15 mouse cellular contexts compared by ENCODE assay signal in the genomic region with DNA sequence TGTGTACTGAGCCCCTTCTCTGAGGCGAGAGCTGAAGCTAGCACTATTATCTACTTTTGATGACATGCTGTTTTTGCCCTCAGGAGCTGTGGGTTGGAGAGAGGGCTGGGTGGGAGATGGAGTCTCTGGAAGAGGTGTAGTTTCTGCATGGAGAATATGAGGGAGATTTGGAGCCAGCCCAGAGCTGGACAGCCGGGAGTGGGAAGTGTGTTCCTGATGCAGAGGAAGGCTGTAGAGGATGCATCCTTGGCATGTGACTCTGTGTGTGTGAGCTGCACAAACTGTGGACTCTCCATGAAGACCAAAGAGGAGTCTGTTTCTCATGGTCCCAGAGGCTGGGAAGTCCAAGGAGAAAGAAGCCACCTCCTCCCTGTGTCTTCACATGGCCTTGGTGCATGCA. TPM values are rescaled to one million over a fixed set of nuclear protein-coding genes. Genes with fewer than 3 reads are reported as not detected.
"Had no signal": no experiment of that assay in that cellular context is flagged by ENCODE, and none has a peak within 500 bp of the region (broad histone marks: within the 10 kb centered on the region; RNA-seq: fewer than 3 reads in every experiment).

No protein-coding gene starts in this region.

- ATAC-seq: intestine, embryonic 15.5 days had no signal

- DNase-seq: kidney, adult 11 months; kidney, adult 8-10 months; kidney, postnatal 10 days; kidney, postnatal 36 days; liver, embryonic 13.5 days; lung, adult 2 months; lung, postnatal 14 days; lung, postnatal 4 days; midbrain, embryonic 14.5 days; thymus, adult 18-20 months; thymus, postnatal 36 days had no signal

RNA-seq across cellular contexts. Expression of gene Kcnj6, which starts 17.1 kb away (rescaled TPM):
- total RNA-seq: liver, adult 2 months; megakaryocyte progenitor cell, adult 5-6 weeks; megakaryocyte-erythroid progenitor cell, adult 5-6 weeks had no signal
